16 mouse cellular contexts compared by ENCODE assay signal in the genomic region with DNA sequence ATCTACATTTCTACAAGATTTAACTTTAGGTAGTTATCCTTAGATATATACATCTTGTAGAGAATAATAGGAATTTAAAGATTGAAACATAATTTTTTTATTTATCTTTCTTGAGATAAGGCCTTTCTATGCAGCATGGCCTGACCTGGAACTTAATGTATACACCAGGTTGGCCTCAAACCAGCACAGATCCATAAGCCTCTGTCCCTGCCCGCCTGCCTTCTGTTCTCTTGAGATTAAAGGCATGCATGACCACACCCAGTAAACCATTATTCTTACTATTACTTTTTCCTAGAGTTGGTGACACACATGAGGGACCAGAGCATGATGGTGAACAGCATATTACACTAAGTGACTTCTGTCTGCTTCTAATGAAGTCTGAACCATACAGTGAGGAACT.
"Had no signal": no experiment of that assay in that cellular context is flagged by ENCODE, and none has a peak within 500 bp of the region (broad histone marks: within the 10 kb centered on the region; RNA-seq: fewer than 3 reads in every experiment).

No protein-coding gene starts in this region.

- H3K4me1 ChIP-seq: megakaryocyte, embryonic 14.5 days had no signal

- H3K9ac ChIP-seq: lung, embryonic 14.5 days had no signal

- H3K4me3 ChIP-seq: left cerebral cortex, adult 2 months; megakaryocyte, embryonic 14.5 days had no signal

- H3K4me2 ChIP-seq: lung, embryonic 14.5 days; midbrain, embryonic 11.5 days had no signal

- ATAC-seq: intestine, embryonic 16.5 days; lung, postnatal 0 days had no signal

- H3K27me3 ChIP-seq: megakaryocyte, embryonic 14.5 days had no signal

- H3K27ac ChIP-seq: left cerebral cortex, adult 2 months; macrophage; stomach, postnatal 0 days had no signal

- DNase-seq: kidney, adult 18-20 months; kidney, adult 9 months; kidney, postnatal 14 days; kidney, postnatal 4 days; midbrain, embryonic 14.5 days; right cerebral cortex, postnatal 14 days; right cerebral cortex, postnatal 4 days; thymus, postnatal 25 days had no signal
